Mouse (Mus musculus) embryonic facial prominence, embryonic 15.5 days (tissue): ENCODE data around the gene Mtx1. TPM values are rescaled to one million over a fixed set of nuclear protein-coding genes. Genes with fewer than 3 reads are reported as not detected.

Experiments used
- ATAC-seq: fragments of 200-750 bp; cut with Nextera tagmentation; 2 replicates; pipeline ENCODE4 v1.8.0; 2017; ENCODE audit warnings: low read depth, moderate TSS enrichment; ENCODE audit not compliant: insufficient number of reproducible peaks, low FRiP score, low TSS enrichment
- H3K27ac ChIP-seq: fragments of 300-500 bp; sonication (generic); replicated peaks from 2 replicates; pipeline ENCODE4 v1.5.1; 2015; ENCODE audit warnings: mild to moderate bottlenecking, inconsistent platforms
- H3K27me3 ChIP-seq: fragments of 300-500 bp; sonication (generic); 2 replicates; pipeline ENCODE4 v1.6.1; 2015; ENCODE audit warnings: inconsistent platforms
- H3K36me3 ChIP-seq: fragments of 300-500 bp; sonication (generic); 2 replicates; pipeline ENCODE4 v1.6.1; 2015; ENCODE audit warnings: mild to moderate bottlenecking, inconsistent platforms
- H3K4me1 ChIP-seq: fragments of 300-500 bp; sonication (generic); 2 replicates; pipeline ENCODE4 v1.6.1; 2015; ENCODE audit warnings: inconsistent platforms
- H3K4me2 ChIP-seq: fragments of 300-500 bp; sonication (generic); replicated peaks from 2 replicates; pipeline ENCODE4 v1.6.1; 2015; ENCODE audit warnings: mild to moderate bottlenecking, inconsistent platforms
- H3K4me3 ChIP-seq: fragments of 300-500 bp; sonication (generic); replicated peaks from 2 replicates; pipeline ENCODE4 v1.5.1; 2015; ENCODE audit warnings: mild to moderate bottlenecking, inconsistent platforms
- H3K9ac ChIP-seq: fragments of 300-500 bp; sonication (generic); 2 replicates; pipeline ENCODE4 v1.6.1; 2015; ENCODE audit warnings: inconsistent platforms
- H3K9me3 ChIP-seq: fragments of 300-500 bp; sonication (generic); replicated peaks from 2 replicates; pipeline ENCODE4 v1.6.1; 2016; ENCODE audit warnings: inconsistent platforms
- WGBS: fragments of 180-500 bp; shearing (Covaris S2); methylation state at CpG from one replicate; pipeline ENCODE4 v1.1.7; 2015; 5-methylcytosine and 5-hydroxymethylcytosine counted together
- polyA plus RNA-seq: library from polyadenylated mRNA; unstranded; fragments of >200 nt; fragmentation: Nextera tagmentation; extraction: Ambion mirVana; gene quantifications from 2 replicates; pipeline ENCODE4 v1.2.1, GENCODE M21; 2015

Mtx1 gene
- polyA plus RNA-seq, 1 experiment from 2014 or later: 196 TPM

GRCm38 (mm10) chr3:89214681-89215411 is 12.0 kb downstream of the Mtx1 start, which contains the start of gene Thbs3:
Gene Thbs3 (plus strand): TSS chr3:89215180.
- 1% methylated on average over 19 of the region's 19 CpGs for WGBS
- H3K4me3 ChIP-seq: peak within 1 kb of the TSS; percentile 86
- peak within 1 kb of the TSS; percentile 95 for H3K27ac ChIP-seq
- no peaks in the 10 kb centered on the region for H3K9me3 ChIP-seq
- H3K9ac ChIP-seq: peak within 1 kb of the TSS; percentile 59
- peaks cover 12% of the 10 kb centered on the region for H3K36me3 ChIP-seq
- ATAC-seq: no peak
- H3K27me3 ChIP-seq: no peaks in the 10 kb centered on the region
- peak within 1 kb of the TSS; percentile 81 for H3K4me2 ChIP-seq
- peaks cover 44% of the 10 kb centered on the region for H3K4me1 ChIP-seq

- Histone ChIP-seq H3K27ac (peak overlapping the region; percentile 95), H3K4me1 (peaks cover 44% of the 10 kb centered on the region), H3K4me3 (peak overlapping the region; percentile 86), H3K36me3 (peaks cover 21% of the 10 kb centered on the region), H3K9me3 (no peaks in the 10 kb centered on the region), H3K4me2 (peak overlapping the region; percentile 81), H3K9ac (peak overlapping the region; percentile 59), H3K27me3 (no peaks in the 10 kb centered on the region)
- WGBS: under 1% methylated on average over 69 of the region's 69 CpGs
- peak; percentile 91 for ATAC-seq
These were observed 12.9 kb downstream of the Mtx1 start for GRCm38 (mm10) chr3:89213803-89214530.

DNA sequence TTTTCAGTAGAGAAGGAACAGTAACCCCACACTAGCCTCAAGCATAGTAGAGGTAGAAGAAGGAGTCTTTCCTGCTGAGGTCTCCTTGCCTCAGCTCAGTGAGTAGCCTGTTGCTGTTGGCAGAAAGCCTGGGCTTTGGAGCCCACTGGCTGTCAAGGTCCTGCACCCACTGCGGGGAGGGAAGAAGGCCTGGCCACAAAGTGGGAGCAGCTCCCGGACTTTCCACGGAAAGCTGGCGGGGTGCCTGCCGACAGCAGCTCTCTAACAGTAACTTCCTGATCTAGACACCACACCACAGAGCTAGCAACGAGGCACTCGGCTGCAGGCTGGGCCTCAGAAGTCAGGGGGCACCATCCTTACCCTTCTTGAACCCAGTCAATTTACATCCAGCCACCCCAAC is 16.2 kb downstream of the Mtx1 start:
- no peak overlapping the region for H3K9ac ChIP-seq
- H3K27ac ChIP-seq: peak overlapping the region; percentile 56
- 67% methylated on average over 7 of the region's 7 CpGs for WGBS
- H3K4me2 ChIP-seq: no peak overlapping the region
- peaks cover 39% of the 10 kb centered on the region for H3K4me1 ChIP-seq
- H3K9me3 ChIP-seq: no peaks in the 10 kb centered on the region
- H3K27me3 ChIP-seq: no peaks in the 10 kb centered on the region
- H3K4me3 ChIP-seq: no peak overlapping the region
- H3K36me3 ChIP-seq: peaks cover 53% of the 10 kb centered on the region
- no peak for ATAC-seq

GRCm38 (mm10) chr3:89210162-89210561 is 16.7 kb downstream of the Mtx1 start:
- peak overlapping the region; percentile 56; the same call in 1 of the 2 replicates for H3K27ac ChIP-seq
- 82% methylated on average over 13 of the region's 13 CpGs for WGBS
- peaks cover 34% of the 10 kb centered on the region for H3K4me1 ChIP-seq
- H3K4me2 ChIP-seq: no peak overlapping the region
- H3K27me3 ChIP-seq: no peaks in the 10 kb centered on the region
- no peak overlapping the region for H3K4me3 ChIP-seq
- H3K36me3 ChIP-seq: peaks cover 59% of the 10 kb centered on the region
- no peak for ATAC-seq
- H3K9ac ChIP-seq: no peak overlapping the region
- H3K9me3 ChIP-seq: no peaks in the 10 kb centered on the region

DNA sequence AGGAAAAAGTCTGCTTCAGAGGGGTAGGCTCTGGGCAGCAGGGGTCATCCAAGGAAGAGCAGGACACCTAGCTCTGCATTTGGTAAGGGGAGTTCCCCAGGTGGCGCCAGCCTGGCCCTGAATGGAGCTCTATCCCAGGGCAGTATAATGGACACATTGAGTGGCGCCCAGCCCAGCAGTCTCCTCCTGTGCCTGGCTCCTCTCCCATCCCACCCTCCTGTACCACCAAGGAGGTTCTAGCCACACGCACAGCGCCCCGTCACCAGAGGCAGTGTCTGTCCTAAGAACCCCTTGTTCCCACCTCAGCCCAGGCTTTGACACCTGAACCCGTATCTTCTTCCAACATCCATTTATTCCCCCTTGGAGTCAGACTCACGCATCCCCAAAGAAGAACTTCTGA is 17.2 kb downstream of the Mtx1 start:
- Histone ChIP-seq H3K27ac (peak overlapping the region; percentile 56; the same call in 1 of the 2 replicates), H3K4me3 (no peak overlapping the region), H3K36me3 (peaks cover 63% of the 10 kb centered on the region), H3K4me1 (peaks cover 29% of the 10 kb centered on the region), H3K4me2 (no peak overlapping the region), H3K9ac (no peak overlapping the region), H3K9me3 (no peaks in the 10 kb centered on the region), H3K27me3 (no peaks in the 10 kb centered on the region)
- no peak for ATAC-seq
- 88% methylated on average over 7 of the region's 7 CpGs for WGBS

DNA sequence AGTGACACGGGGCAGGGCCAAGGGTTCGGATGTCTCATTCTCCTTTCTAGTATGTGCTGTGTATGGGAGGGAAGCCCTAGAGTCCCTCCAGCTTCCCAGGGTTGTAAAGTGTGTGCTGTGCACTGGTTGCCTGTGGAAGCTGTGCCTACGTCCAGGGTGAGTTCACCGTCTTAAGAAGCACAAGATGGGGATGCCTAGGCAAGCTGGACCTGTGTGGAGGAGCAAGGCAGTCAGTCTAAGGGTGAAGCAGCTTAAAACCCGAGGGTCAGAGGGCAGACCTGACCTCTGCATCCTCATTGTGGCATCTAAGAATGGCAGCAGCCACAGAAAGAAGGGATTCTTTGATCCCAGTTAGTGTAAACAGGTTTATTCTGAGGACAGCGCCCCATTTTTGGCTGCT is 18.2 kb downstream of the Mtx1 start:
- Histone ChIP-seq H3K27ac (0 out of 2 replicates have a peak overlapping the region, but pooled peaks have one; percentile 23), H3K9me3 (no peaks in the 10 kb centered on the region), H3K4me1 (peaks cover 24% of the 10 kb centered on the region), H3K4me2 (no peak overlapping the region), H3K27me3 (no peaks in the 10 kb centered on the region), H3K4me3 (no peak overlapping the region), H3K9ac (no peak overlapping the region), H3K36me3 (peaks cover 65% of the 10 kb centered on the region)
- WGBS: 80% methylated on average over 6 of the region's 6 CpGs
- no peak for ATAC-seq

GRCm38 (mm10) chr3:89208075-89208657 is 18.7 kb downstream of the Mtx1 start:
- Histone ChIP-seq H3K27ac (0 out of 2 replicates have a peak overlapping the region, but pooled peaks have one; percentile 23), H3K9me3 (no peaks in the 10 kb centered on the region), H3K9ac (no peak overlapping the region), H3K4me1 (peaks cover 27% of the 10 kb centered on the region), H3K4me3 (no peak overlapping the region), H3K4me2 (no peak overlapping the region), H3K36me3 (peaks cover 65% of the 10 kb centered on the region), H3K27me3 (no peaks in the 10 kb centered on the region)
- WGBS: 74% methylated on average over 13 of the region's 13 CpGs
- no peak for ATAC-seq

DNA sequence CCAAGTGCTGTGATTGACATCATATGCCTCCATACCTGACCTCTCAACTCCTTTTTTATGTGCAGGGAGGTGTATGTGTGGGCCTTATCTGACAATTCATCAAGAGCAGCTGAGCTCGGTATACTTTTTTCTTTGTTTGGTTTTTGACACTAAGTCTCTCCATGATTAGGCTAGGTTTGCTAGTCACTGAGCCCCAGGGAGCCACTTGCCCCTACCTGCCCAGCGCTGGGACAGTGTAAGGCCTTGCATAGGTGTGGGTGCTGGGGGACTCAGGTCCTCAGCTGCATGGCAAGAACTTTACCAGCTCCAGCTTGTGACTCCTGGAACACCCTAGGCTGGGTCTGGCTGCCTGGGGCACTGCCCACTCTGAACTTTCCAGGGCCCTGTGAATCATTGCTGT is 20.2 kb downstream of the Mtx1 start:
- ATAC-seq: no peak
- Histone ChIP-seq H3K9me3 (no peaks in the 10 kb centered on the region), H3K4me2 (no peak overlapping the region), H3K27ac (no peak overlapping the region), H3K27me3 (no peaks in the 10 kb centered on the region), H3K4me1 (peaks cover 20% of the 10 kb centered on the region), H3K36me3 (peaks cover 65% of the 10 kb centered on the region), H3K9ac (no peak overlapping the region), H3K4me3 (no peak overlapping the region)
- 70% methylated on average over 2 of the region's 2 CpGs for WGBS

DNA sequence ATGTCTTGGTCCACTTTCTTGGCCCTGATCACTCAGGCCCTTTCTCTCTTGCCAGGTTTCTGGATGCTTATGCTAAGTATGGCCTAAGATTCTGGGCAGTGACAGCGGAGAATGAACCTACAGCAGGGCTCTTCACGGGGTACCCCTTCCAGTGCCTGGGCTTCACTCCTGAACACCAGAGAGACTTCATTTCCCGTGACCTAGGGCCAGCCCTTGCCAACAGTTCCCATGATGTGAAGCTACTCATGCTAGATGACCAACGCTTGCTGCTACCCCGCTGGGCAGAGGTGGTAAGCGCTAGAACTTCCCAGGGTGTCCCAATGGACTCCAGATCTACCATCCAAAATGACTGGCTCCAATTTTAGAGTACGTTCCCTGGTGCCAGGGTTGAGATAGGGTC is 20.8 kb downstream of the Mtx1 start:
- peaks cover 14% of the 10 kb centered on the region for H3K4me1 ChIP-seq
- no peaks in the 10 kb centered on the region for H3K9me3 ChIP-seq
- no peak overlapping the region for H3K9ac ChIP-seq
- peaks cover 65% of the 10 kb centered on the region for H3K36me3 ChIP-seq
- 90% methylated on average over 7 of the region's 7 CpGs for WGBS
- no peak overlapping the region for H3K4me2 ChIP-seq
- no peak overlapping the region for H3K27ac ChIP-seq
- ATAC-seq: no peak
- no peaks in the 10 kb centered on the region for H3K27me3 ChIP-seq
- H3K4me3 ChIP-seq: no peak overlapping the region

GRCm38 (mm10) chr3:89203142-89203514 is 23.8 kb downstream of the Mtx1 start:
- no peak for ATAC-seq
- peak overlapping the region; percentile 58 for H3K4me2 ChIP-seq
- peak overlapping the region; percentile 58 for H3K4me3 ChIP-seq
- 0 out of 2 replicates have a peak overlapping the region, but pooled peaks have one; percentile 18 for H3K27ac ChIP-seq
- no peaks in the 10 kb centered on the region for H3K9me3 ChIP-seq
- peak overlapping the region; percentile 33 for H3K9ac ChIP-seq
- H3K4me1 ChIP-seq: peaks cover 6% of the 10 kb centered on the region
- H3K27me3 ChIP-seq: no peaks in the 10 kb centered on the region
- H3K36me3 ChIP-seq: peaks cover 36% of the 10 kb centered on the region
- 32% methylated on average over 5 of the region's 5 CpGs for WGBS
